Mouse (Mus musculus) kidney, embryonic 16.5 days (tissue): ENCODE measurements around the gene Ankrd55. TPM values are rescaled to one million over a fixed set of nuclear protein-coding genes. Genes with fewer than 3 reads are reported as not detected.

ENCODE experiments used
- ATAC-seq: fragments of 200-750 bp; cut with Nextera tagmentation; 2 replicates; pipeline ENCODE4 v1.8.0; 2017; ENCODE audit warnings: moderate TSS enrichment; ENCODE audit not compliant: low FRiP score, low TSS enrichment
- H3K27ac ChIP-seq: fragments of 300-500 bp; sonication (generic); 2 replicates; pipeline ENCODE4 v1.5.1; 2014; ENCODE audit warnings: low read length
- H3K27me3 ChIP-seq: fragments of 300-500 bp; sonication (generic); 2 replicates; pipeline ENCODE4 v1.6.1; 2014; ENCODE audit warnings: low read length, control low read depth, mixed read lengths; ENCODE audit not compliant: insufficient read depth
- H3K36me3 ChIP-seq: fragments of 300-500 bp; sonication (generic); 2 replicates; pipeline ENCODE4 v1.6.1; 2014; ENCODE audit warnings: low read length, control low read depth, mixed read lengths; ENCODE audit not compliant: insufficient read depth
- H3K4me1 ChIP-seq: fragments of 300-500 bp; sonication (generic); 2 replicates; pipeline ENCODE4 v1.6.1; 2014; ENCODE audit warnings: low read length, control low read depth, mixed read lengths; ENCODE audit not compliant: insufficient read depth
- H3K4me2 ChIP-seq: fragments of 300-500 bp; sonication (generic); replicated peaks from 2 replicates; pipeline ENCODE4 v1.6.1; 2014; ENCODE audit warnings: low read depth, low read length
- H3K4me3 ChIP-seq: fragments of 300-500 bp; sonication (generic); 2 replicates; pipeline ENCODE4 v1.5.1; 2014; ENCODE audit warnings: mild to moderate bottlenecking, low read length
- H3K9ac ChIP-seq: fragments of 300-500 bp; sonication (generic); replicated peaks from 2 replicates; pipeline ENCODE4 v1.6.1; 2014; ENCODE audit warnings: low read length
- H3K9me3 ChIP-seq: fragments of 300-500 bp; sonication (generic); 2 replicates; pipeline ENCODE4 v1.6.1; 2016; ENCODE audit warnings: low read length, control low read depth
- WGBS: fragments of 180-500 bp; shearing (Covaris S2); extraction: QIAGEN DNeasy Blood & Tissue Kit; methylation state at CpG from one replicate; pipeline ENCODE4 v1.1.7; 2014; 5-methylcytosine and 5-hydroxymethylcytosine counted together
- polyA plus RNA-seq: library from polyadenylated mRNA; unstranded; fragments of >200 nt; fragmentation: Nextera tagmentation; extraction: Ambion mirVana; gene quantifications from 2 replicates; pipeline ENCODE4 v1.2.1, GENCODE M21; 2015

Ankrd55 gene
- 0.27 and 0.30 TPM in 2 replicates for polyA plus RNA-seq

GRCm38 (mm10) chr13:112288225-112289178 lies at the start of gene Ankrd55:
Ankrd55 (plus strand) TSS chr13:112288451.
- Histone ChIP-seq H3K4me2 (peak within 1 kb of the TSS; percentile 46), H3K36me3 (no peaks in the 10 kb centered on the region), H3K27ac (no peak within 1 kb of the TSS), H3K27me3 (no peaks in the 10 kb centered on the region), H3K4me1 (peaks cover 12% of the 10 kb centered on the region), H3K9ac (peak within 1 kb of the TSS; percentile 17; the same call in 1 of the 2 replicates), H3K9me3 (no peaks in the 10 kb centered on the region; the same call in 1 of the 2 replicates), H3K4me3 (peak within 1 kb of the TSS; percentile 16)
- 12% methylated on average over 22 of the region's 22 CpGs for WGBS
- peak; percentile 92 for ATAC-seq

- H3K4me1 ChIP-seq, result peaks cover 13% of the 10 kb centered on the region; the same call in 1 of the 2 replicates
- H3K27me3 ChIP-seq, result no peaks in the 10 kb centered on the region
- no peak for ATAC-seq
- WGBS, result 86% methylated on average over 2 of the region's 2 CpGs
- H3K4me3 ChIP-seq, result no peak overlapping the region
- no peak overlapping the region for H3K27ac ChIP-seq
- no peak overlapping the region for H3K4me2 ChIP-seq
- H3K9ac ChIP-seq, result no peak overlapping the region
- H3K36me3 ChIP-seq, result no peaks in the 10 kb centered on the region
- peaks cover 6% of the 10 kb centered on the region; the same call in 1 of the 2 replicates for H3K9me3 ChIP-seq
These were observed 49.0 kb upstream of the Ankrd55 start for GRCm38 (mm10) chr13:112239239-112239638.

- Histone ChIP-seq H3K4me2 (no peak overlapping the region), H3K27me3 (no peaks in the 10 kb centered on the region), H3K27ac (no peak overlapping the region), H3K9ac (no peak overlapping the region), H3K9me3 (peaks cover 5% of the 10 kb centered on the region; the same call in 1 of the 2 replicates), H3K4me1 (peaks cover 13% of the 10 kb centered on the region; the same call in 1 of the 2 replicates), H3K36me3 (no peaks in the 10 kb centered on the region), H3K4me3 (no peak overlapping the region)
- ATAC-seq, result no peak
- 32% methylated on average over 8 of the region's 8 CpGs for WGBS
These were observed 46.8 kb upstream of the Ankrd55 start for GRCm38 (mm10) chr13:112241431-112241830.

GRCm38 (mm10) chr13:112245131-112245530 lies 43.1 kb upstream of the Ankrd55 start:
- no peak overlapping the region for H3K27ac ChIP-seq
- H3K9ac ChIP-seq, result no peak overlapping the region
- H3K9me3 ChIP-seq, result peaks cover 22% of the 10 kb centered on the region
- no peak overlapping the region for H3K4me2 ChIP-seq
- H3K36me3 ChIP-seq, result no peaks in the 10 kb centered on the region
- ATAC-seq, result no peak
- no peak overlapping the region for H3K4me3 ChIP-seq
- H3K27me3 ChIP-seq, result no peaks in the 10 kb centered on the region
- H3K4me1 ChIP-seq, result no peaks in the 10 kb centered on the region
- WGBS, result 59% methylated on average over 5 of the region's 5 CpGs

GRCm38 (mm10) chr13:112251433-112251832 lies 36.8 kb upstream of the Ankrd55 start:
- Histone ChIP-seq H3K4me3 (no peak overlapping the region), H3K36me3 (no peaks in the 10 kb centered on the region), H3K27ac (no peak overlapping the region), H3K9me3 (peaks cover 18% of the 10 kb centered on the region), H3K4me1 (peaks cover 20% of the 10 kb centered on the region), H3K27me3 (no peaks in the 10 kb centered on the region), H3K9ac (no peak overlapping the region), H3K4me2 (no peak overlapping the region)
- no peak for ATAC-seq
- 83% methylated on average over 2 of the region's 2 CpGs for WGBS

- no peaks in the 10 kb centered on the region for H3K36me3 ChIP-seq
- no peak overlapping the region for H3K9ac ChIP-seq
- no peak overlapping the region for H3K4me3 ChIP-seq
- no peak overlapping the region for H3K27ac ChIP-seq
- 75% methylated on average over 3 of the region's 3 CpGs for WGBS
- no peak overlapping the region for H3K4me2 ChIP-seq
- H3K27me3 ChIP-seq, result no peaks in the 10 kb centered on the region
- H3K9me3 ChIP-seq, result peaks cover 15% of the 10 kb centered on the region
- no peak for ATAC-seq
- H3K4me1 ChIP-seq, result peaks cover 20% of the 10 kb centered on the region
These were observed 36.2 kb upstream of the Ankrd55 start for GRCm38 (mm10) chr13:112252012-112252411.

- Histone ChIP-seq H3K4me1 (peaks cover 20% of the 10 kb centered on the region), H3K36me3 (no peaks in the 10 kb centered on the region), H3K9ac (no peak overlapping the region), H3K27ac (peak overlapping the region; percentile 4; the same call in 1 of the 2 replicates), H3K4me3 (no peak overlapping the region), H3K9me3 (peaks cover 15% of the 10 kb centered on the region), H3K4me2 (no peak overlapping the region), H3K27me3 (no peaks in the 10 kb centered on the region)
- WGBS, result 22% methylated on average over 13 of the region's 13 CpGs
- peak; percentile 66 for ATAC-seq
These were observed 35.1 kb upstream of the Ankrd55 start for GRCm38 (mm10) chr13:112252991-112253620.

- peak; percentile 73; the same call in 1 of the 2 replicates for ATAC-seq
- H3K4me2 ChIP-seq, result no peak overlapping the region
- H3K36me3 ChIP-seq, result no peaks in the 10 kb centered on the region
- H3K4me3 ChIP-seq, result no peak overlapping the region
- no peaks in the 10 kb centered on the region for H3K27me3 ChIP-seq
- no peak overlapping the region for H3K9ac ChIP-seq
- 65% methylated on average over 8 of the region's 8 CpGs for WGBS
- peaks cover 8% of the 10 kb centered on the region for H3K9me3 ChIP-seq
- no peak overlapping the region for H3K27ac ChIP-seq
- H3K4me1 ChIP-seq, result peaks cover 20% of the 10 kb centered on the region
These were observed 34.1 kb upstream of the Ankrd55 start for GRCm38 (mm10) chr13:112254116-112254515.

- no peak for ATAC-seq
- Histone ChIP-seq H3K27ac (no peak overlapping the region), H3K9me3 (no peaks in the 10 kb centered on the region), H3K4me2 (no peak overlapping the region), H3K27me3 (no peaks in the 10 kb centered on the region), H3K36me3 (no peaks in the 10 kb centered on the region), H3K4me3 (no peak overlapping the region), H3K4me1 (peaks cover 20% of the 10 kb centered on the region), H3K9ac (no peak overlapping the region)
- WGBS, result 68% methylated on average over 5 of the region's 5 CpGs
These were observed 32.4 kb upstream of the Ankrd55 start for GRCm38 (mm10) chr13:112255862-112256261.
